Mouse (Mus musculus) embryo, embryonic 10.5 days (tissue): Measurements from ENCODE around the gene Fkbp10.

Source experiments
- DNase-seq: peaks from one replicate; pipeline ENCODE4 v3.0.0-alpha.2; 2015; ENCODE audit warnings: low spot score

Gene Fkbp10

DNA sequence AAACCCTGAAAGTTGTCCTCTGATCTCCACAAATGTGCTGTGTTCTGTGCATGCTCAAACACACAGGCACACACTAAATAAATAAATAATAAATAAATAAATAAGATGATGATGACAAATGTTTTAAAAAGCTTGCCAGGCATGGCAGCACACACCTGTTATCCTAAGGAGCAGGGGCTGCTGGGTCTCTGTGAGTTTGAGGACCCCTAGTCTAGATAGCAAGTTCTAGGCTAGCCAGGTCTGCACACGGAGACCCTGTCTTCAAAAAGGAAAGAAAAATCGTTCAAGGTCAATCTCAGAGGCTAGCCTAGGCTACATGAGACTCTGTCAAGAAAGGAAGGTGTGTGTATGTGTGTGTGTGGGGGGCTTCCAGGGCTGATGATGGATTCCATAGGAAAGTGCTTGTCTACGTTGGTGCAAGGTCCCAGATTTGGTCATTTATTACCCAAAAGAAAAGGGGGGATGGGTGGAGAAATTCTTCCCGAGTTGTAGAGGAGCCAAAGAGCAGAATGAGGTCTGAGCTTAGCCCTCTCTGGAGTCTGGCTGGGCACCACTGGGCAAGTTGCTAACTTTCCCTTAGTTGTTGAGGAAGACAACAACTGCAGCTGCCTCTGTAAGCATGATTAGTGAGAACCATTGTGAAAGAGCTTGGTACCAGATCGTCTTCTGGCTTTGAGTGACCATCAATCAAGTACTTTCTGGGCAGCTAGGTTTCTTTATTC is 21.0 kb upstream of the Fkbp10 start:
- no peak for DNase-seq

DNA sequence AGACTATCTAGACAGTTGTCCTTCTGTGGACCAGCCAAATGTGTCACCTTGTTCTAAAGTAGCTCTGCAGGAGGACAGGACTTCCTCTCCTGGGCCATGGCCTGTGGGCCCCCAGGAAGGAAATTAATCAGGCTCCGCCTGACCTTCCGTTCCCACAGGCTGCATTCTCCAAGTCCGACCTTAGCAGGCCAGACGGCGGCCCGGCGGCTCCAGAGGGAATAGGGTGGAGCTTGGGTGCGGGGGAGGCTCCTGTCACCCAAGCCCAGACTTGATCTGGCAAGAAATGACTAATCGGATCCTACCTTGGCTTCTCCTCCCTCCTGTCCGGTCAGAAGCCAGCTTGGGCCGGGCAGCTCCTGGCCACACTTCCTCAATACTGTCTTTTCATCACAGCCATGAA is 20.3 kb upstream of the Fkbp10 start:
- no peak for DNase-seq

DNA sequence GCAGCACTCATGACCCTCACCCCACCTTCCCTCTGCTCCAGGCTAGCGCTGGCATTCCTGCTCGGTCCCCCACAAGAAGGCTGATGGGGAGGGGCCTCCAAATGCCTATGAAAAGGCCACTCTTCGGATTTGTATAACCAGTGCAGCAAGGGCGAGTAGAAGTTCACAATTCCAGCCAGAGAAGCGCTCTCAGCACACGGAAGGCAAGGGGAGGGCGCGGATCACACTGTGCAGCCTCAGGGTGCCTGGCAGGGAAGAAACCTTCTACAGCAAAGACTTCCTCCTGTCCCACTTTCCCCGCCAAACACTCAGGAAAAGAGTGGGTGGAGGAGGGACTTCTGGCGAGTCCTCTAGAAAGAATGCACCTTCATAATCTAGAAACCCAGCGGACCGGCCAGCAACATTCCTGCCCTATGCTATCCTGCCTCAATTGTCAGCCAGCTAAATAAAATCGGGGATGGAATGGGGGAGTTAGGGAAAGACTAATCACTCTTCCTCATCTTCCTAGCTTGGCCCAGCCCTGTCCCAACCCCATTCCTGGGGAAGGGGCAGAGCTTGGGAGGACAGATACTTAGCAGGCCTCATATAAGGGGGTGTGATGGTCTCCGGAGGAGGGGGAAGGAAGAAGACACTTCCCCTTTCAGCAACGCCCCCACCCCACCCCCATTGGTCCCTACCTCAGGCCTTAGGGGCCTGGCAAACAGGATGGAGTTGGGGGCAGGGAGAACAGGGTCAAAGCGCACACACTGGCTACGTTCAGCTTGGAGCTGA is 19.5 kb upstream of the Fkbp10 start:
- DNase-seq, result peak; percentile 45

DNA sequence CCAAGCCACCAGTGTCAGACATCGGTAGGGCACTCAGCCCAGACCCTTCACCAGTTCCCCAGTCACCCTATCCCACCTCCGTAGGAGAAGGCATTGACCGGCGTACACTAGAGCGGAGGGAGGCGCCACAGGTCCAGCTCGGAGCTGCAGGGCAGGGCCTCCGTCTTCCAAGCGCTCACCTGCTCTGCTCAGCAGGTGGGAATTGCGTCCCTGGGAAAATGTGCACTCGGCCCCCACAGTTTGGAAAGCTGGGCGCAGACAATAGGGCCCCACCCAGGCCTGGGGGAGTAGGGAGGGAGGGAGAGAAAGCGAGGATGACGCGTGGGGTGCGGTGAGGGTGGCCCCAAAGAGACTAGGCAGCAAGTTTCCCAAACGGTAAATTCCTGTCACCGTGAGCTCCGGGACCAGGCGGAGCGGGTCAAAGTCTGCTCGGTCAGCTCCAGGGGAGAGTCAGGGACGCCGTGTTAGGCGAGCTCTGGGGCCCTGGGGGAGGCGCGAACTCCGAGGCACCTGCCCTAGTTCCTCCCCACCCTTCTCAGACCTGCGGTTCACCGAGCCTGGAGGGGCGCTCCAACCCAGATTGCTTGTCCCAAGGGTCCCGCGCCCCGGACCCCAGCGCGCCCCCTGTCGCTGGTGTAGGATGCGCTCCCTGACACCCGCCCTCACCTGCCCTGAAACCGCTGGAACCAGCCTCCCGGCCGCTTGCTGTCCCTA is 18.5 kb upstream of the Fkbp10 start:
- no peak for DNase-seq

DNA sequence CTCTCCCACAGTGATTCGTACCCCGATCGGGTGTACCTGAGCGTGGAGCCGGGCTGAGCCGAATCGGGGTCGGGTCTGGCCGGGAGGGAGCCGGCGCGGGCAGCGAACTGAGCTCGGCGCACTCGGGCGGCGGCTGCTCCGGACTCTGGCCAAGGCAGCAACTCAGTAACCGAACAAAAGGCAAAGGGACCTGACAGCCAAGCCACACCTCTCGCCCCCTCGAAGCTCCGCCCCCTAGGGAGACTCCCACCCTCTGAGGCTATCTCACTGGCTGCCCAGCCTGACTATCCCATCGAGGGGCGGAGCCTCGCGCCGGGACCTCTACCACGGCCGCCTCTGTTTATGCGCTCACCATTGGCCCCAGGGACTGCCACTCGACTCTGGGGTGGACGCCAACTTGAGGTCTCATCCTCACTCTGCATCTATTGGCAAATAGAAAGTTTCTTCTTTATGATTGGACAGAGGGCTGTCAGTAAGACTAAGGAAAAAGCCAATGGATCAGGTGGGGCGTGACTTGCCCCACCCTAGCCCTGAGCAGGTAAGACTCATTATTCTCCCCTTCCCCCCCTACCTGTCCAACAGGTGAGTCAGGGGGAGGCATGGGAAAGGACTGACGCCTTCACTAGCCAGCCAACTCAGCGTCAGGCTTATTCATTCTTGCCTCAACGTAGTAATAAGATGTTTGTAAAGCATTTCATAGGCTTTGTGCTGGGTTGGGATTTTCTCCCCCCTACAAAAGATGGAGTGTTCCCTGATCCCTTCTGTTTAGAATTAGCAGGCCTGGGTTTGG is 17.7 kb upstream of the Fkbp10 start, which contains the start of gene Jup:
Gene Jup (minus strand): TSS at position 164 of the 790 bp plus-strand sequence.
- DNase-seq, result peak; percentile 99

DNA sequence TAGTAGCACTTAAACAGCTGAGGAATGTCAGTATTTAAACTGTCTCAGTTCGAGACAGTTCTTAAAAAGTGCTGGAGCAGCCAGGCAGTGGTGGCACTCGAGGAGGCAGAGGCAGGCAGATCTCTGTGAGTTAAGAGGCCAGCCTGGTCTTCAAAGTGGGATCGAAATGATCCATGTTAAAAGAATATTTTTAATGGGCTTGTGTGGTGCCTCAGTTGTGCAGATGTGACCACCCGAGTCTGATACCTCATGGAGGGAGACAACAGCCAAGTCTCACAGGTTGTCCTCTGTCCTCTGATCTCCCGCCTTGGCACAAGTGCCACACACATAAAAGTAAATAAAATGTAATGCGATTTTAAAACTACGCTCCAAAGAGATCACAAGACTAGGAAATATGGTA is 17.0 kb upstream of the Fkbp10 start:
- DNase-seq, result no peak

DNA sequence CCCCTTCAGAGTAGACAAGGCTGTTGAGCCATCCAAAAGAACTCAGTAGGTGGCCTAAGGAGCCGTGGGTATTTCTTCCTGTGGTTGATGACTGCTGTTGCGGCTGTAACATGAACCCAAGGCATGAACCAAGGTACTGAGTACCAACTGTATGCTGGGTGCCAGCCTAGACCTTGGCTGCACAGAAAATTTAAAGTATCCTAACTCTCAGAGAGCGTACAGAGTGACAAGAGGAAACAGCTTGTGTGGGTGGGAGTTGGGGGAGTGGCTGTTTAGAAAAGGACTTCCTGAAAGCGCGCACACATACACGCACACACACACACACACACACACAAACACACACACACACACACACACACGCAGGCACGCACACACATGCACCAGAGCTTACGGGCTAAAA is 16.2 kb upstream of the Fkbp10 start:
- no peak for DNase-seq

DNA sequence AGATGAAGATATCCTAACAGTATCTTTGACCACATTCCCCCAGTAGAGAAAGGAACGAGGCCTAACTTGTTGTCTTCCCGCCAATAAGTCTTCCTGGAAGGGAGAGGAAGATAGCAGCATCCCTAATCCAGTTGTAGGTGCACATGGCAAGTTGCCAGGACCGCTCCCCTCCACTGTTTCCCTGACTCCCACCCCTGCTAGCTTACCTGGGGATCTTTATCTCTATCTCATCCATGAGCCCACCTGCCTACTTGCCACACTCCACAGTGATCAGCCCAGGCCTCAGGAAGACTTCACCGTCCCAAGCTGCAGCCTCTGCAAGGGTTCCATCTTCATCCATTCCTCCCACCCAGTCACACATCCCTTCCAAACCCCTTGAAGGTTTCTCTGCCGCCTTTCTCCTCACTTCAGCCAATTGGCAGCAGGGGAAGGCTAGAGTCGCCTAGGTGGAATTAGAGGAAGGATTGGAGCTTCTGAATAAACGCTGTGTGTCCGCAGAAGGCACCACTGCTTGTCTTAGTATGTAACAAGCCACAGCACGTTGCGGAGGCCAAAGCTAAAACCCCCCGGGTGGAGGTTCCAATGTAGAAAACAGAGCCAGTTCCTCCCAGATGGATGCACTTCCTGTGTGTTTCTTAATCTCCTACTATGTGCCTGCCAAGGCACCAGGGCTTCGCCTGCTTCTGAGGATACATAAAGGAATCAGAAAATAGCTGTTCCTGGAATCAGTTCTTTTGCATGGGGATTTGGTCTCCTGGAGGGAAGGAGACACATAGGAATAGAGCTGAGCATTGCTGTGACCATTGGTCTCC is 15.6 kb upstream of the Fkbp10 start:
- DNase-seq, result no peak

DNA sequence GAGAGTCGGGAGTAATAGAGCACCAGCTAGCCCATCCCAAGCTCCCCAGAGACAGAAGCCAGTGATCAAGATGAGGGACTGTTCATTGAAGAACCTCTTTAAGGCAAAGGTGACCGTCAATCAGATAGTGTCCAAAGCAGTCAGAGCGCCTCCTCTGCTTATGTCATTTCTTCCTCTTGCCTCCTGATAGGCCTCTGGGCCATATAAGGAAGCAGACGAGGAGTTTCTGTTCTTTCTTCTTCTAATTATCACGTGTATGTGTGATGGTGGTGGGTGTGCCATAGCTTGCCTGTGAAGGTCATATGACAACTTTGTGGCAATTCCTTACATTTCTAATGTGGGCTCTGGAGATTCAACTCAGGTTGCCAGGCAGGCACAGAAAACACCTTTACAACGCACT is 14.7 kb upstream of the Fkbp10 start:
- DNase-seq, result no peak

DNA sequence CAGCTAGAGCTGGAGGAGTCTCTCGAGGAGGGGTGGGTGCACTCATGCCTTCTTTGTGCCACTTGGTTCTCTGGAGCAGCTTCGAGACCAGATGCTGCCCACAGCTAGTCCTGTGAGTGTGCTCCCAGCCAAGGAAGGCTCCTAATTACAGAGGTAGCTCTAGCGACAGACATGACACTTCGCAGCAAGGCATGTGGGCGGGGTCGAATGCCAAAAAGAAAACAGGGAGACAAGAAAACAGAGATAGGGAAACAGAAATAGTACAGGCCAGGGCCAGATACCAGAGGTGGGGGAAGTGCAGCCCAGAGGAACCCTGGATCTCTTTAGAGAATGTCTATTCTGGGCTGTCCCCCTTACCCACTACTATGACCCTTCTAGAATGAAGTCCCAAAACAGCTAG is 13.3 kb upstream of the Fkbp10 start:
- no peak for DNase-seq

DNA sequence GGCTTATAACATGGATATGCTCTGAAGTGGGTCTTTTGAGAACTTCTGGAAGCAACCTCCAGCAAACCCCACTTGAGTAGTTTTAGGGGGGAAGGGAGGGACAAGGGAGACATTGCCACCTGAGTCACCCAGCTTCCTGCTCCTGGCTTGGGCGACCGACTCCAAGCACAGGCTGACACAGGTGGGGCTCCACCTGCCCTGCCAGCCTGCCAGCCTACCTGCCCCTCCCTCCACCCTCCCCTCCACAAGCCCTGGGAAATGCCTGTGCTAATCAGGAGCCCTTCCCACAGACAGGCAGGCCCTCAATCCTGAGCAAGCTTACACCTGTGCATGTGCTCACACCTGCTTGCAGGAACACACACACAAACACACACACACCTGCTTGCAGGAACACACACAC is 12.8 kb upstream of the Fkbp10 start:
- DNase-seq, result no peak

DNA sequence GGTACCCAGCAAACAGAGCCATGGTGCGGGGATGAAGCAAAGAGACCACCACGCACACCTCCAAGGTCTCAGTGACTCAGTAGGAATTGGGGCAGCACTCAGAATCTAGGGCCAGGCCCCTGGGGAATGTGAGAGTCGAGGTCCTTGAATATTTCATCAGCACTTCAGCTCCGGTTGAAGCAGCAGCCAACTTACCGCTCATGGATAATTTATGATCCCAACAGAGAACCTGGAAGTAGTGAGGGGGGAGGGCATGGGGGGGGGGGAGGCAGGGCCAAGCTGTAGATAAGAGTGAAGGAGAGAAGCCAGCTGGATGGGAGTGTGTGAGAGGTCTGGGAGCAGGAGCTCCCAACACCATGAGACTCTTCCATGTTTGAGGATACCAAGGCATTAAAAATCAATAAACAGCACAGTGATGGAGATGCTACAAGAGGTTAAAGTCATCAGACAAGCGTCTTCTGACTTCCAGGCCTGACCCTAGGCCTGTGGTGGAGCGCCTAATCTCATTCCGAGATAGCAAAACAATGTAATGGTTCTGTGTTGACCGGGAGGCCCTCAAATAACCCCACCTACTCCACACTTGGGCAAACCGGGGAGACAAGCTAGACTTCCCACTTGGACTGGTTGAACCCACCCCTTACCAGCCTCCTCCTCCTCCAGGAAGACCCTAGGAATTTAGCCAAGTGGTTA is 11.9 kb upstream of the Fkbp10 start:
- DNase-seq, result no peak

DNA sequence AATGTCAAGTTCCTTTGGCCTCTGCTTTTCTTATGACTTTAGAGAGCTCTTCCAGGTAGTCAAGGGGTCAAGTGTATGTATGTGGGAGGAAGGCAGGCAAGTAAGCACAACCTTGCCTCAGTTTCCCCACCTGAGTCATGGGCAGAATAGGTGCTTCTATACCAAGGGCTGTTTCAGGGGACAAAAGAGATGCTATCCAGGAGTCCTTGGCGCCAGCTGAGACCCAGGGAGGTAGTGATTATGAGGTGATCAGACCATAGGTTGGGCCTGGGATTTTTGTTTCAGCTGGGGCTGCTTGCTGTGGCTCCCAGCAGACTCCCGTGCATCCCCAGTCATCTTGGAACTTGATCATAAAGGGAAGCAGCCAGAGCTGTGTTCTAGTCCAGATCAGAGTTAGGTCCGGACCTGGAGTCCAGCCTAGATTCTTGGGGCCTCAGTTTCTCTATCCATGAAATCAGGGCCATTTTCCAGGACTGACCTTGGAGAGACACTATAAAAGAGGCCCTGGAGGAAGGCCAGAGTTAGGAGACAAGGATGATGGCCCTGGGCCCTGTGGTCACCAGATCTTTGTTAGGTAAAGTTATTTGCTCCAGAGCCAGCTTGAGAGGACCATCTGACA is 10.9 kb upstream of the Fkbp10 start:
- no peak for DNase-seq

DNA sequence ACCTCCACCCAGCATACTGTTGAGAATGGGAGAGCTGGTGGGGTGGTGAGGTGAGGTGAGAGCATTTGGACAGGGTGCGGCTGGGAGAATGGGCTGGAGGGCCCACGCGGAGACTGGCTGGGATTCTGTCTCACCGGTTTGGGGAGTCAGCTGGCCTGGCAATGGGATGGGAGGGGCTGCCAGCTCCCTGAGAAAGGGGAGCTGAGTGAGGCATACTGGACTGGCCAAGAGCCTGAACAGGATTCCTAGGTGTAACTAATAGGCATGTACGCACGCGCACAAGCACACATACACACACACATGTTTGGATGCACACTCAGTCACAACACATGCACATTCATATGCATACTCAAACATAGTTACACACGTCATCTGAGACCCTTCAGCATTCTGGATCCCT is 9.2 kb upstream of the Fkbp10 start:
- no peak for DNase-seq

DNA sequence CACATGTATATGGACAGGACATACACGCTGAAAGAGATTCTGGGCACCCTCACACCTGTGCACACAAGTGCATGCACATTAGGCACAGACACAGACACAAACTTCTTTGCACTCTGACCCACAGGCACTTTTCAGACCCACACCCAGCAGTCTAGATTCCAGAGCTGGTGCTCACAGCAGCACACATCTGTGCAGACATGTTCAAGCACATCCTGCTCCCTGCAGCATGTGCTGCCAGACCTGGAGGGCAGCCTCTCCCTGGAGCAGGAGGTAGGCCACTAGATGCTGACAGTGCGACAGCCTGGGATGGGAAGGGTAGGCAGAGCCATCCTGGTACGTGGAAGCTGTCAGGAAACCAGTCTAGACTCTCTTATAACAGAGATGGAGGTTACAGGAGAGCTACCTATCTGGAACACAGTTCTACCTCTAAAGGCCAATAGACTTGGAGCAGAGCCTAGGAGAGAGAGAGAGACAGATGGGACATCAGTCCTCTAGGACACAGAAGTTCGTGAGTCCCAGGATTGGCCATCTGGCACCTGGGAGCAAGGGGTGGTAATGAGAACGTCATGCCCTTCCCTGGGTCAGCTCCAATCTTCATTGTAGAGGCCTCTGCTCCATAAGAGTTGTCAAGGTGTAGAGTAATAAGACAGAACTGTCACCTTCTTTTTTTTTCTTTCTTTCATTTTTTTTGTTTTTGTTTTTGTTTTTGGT is 8.3 kb upstream of the Fkbp10 start:
- no peak for DNase-seq

DNA sequence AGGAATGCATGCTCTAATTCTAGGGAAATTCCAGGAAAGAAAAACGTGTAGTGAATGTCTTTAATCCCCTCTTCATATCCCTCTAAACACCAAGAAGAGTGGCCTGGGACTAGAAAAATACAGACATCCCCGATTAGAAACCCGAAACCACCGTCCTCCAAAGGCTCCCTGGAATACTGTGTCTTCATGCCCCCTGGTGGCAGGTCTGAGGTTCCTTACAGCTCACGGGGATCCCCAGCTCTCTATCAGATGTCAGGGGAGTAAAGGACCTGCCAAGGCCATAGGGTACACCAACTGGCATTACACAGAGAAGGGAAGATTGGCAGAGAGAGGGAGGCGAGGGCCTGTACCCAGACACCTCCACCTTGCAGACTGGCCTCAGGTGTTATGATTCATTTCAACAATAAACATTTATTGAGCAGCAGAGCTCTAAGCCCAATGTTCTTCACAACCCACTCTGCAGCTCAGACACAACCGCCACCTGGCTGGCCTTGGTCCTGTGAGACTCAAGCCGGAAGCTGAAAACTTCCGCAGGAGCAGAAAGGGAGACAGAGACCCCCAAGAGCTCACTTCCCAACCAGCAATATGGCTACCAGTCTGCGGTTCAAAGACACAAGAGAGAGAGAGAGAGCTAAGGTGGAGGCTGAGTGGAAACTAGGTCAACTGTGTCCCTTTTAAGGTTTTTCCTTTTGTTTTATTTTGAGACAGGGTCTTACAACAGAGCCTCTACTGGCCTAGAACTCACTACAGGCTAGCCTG is 7.2 kb upstream of the Fkbp10 start:
- DNase-seq, result peak; percentile 84

DNA sequence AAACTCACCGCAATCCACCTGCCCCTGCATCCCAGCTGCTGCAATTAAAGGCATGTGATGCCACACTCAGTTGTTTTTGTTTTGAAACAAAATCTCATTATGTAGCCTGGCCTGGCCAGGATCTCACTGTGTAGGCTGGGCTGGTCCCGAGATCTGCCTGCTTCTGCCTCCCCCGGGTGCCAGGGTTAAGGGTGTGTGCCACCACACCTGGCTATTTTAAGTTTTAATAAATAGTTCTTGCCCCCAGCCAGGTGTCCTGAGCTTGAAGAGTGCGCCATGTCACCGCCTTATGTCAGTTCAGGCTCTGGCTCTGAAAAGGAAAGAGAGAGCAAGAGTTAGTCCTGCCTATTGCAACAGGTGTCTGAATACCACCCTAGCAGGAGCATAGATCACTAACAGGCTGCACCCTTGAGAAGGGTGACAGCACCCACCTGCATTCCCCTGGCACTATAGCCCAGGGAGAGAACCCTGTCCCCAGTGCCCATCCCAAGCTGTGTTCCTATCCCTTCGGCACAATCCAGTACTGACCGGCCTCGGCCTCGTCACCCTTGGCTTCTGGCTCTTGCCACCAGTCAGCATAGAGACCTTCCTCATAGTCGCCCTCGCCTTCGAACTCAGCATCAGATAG is 6.5 kb upstream of the Fkbp10 start:
- no peak for DNase-seq

DNA sequence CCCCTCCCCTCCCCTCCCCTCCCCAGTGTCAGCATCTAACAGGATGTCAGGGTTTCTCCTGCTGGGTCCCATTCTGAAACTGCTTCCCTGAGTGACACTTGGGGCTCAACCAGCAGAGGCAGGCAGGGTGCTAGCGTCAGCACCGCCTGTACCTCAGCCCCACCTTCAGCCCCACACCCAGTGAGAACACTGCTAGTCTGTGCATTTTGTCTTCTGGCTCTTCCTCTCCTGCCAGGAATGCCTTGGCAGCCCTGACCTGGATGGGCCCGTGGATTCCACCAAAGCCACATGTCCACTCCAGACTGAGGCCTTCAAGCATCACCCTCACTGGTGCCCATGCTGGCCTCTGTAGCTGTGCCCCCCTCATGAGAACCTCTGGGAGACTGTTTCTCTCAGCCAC is 5.8 kb upstream of the Fkbp10 start:
- no peak for DNase-seq
